Mouse (Mus musculus): Measurements from ENCODE around the gene Evl. TPM values are rescaled to one million over a fixed set of nuclear protein-coding genes. Genes with fewer than 3 reads are reported as not detected.
"Not testable (repeated sequence)": the region's sequence is repeated elsewhere in the genome, so short reads cannot be mapped to it uniquely, and the experiment has no call there.

Evl gene
- total and polyA plus RNA-seq, 3 experiments: 3.2 to 29.3 (median 11.3) TPM

DNA sequence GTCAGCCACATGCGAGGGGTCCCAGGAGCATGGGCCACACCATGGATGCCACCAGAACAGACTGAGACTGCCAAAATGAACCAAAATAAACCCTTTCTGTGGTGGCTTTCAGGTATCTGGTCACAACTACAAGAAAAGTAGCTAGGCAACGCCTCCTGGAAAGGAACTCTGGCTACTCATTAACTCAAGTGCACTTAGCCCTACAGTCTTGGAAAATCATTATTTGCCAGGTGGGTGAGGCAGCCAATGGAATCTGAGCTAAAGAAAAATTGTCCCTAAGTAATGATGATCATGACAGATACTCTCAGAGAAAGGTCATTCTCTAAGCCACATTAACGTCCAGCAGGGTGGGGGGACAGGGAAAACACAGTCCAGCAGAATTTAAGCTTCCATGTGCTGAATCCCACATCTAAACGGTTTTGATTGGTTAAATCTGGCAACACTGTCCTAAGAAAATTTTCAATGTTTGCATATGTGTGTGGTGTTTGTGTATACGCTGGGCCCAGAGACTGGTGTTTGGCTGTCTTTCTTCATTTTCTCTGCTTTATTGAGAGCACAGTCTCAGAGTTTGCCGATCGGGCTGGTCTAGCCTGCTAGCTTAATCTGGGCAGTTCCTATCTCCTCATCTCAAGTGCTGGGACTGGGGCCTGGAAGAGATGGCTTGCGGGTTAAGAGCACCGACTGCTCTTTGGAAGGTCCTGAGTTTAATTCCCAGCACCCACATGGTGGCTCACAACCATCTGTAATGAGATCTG is 156.5 kb downstream of the Evl start:
- H3K4me1 ChIP-seq (ENCODE audit: control insufficient read depth in 1 of 2, insufficient read depth in 2 of 2): no peaks in the 10 kb centered on the region
- no peak overlapping the region for H3K27ac ChIP-seq (ENCODE audit: insufficient read depth, low read depth)
- peaks cover 44% of the 10 kb centered on the region for H3K27me3 ChIP-seq (replicated peaks)
- H3K36me3 ChIP-seq (replicated peaks in 1 of 2; ENCODE audit: control insufficient read depth in 1 of 2, insufficient read depth in 1 of 2, low read length in 1 of 2): no peaks in the 10 kb centered on the region
- H3K9ac ChIP-seq (ENCODE audit: insufficient read depth, low read depth): no peak overlapping the region
- dilution Hi-C loops (cut with MboI; ENCODE audit: extremely low pct_ligation_motif_present, extremely low pct_unique_long_range_greater_than_20kb, low sequenced_read_pairs): no loop called here
- in situ Hi-C loops (cut with MboI; ENCODE audit: low pct_ligation_motif_present, low pct_unique_long_range_greater_than_20kb, low sequenced_read_pairs): no loop called here
- DNase-seq (ENCODE audit: extremely low read depth): no peak
- no peaks in the 10 kb centered on the region for H3K79me2 ChIP-seq (replicated peaks; ENCODE audit: control insufficient read depth, extremely low read depth, insufficient read depth, poor library complexity, severe bottlenecking)
- no peaks in the 10 kb centered on the region for H3K9me3 ChIP-seq (replicated peaks; ENCODE audit: low read length)
- H3K4me3 ChIP-seq (replicated peaks in 1 of 3; ENCODE audit: low read depth in 2 of 3, low read length in 2 of 3, poor library complexity in 1 of 3): no peak overlapping the region
- TF ChIP-seq EP300 (IDR thresholded peaks at IDR 0.05; ENCODE audit: low read length) (no peak), POLR2A (IDR thresholded peaks at IDR 0.05; ENCODE audit: low read depth, low read length) (no peak), ZMIZ1 (IDR thresholded peaks at IDR 0.05; ENCODE audit: low read depth, low read length) (no peak), CHD2 (IDR thresholded peaks at IDR 0.05; ENCODE audit: low read length) (no peak), MAFK (IDR thresholded peaks at IDR 0.05; ENCODE audit: insufficient replicate concordance, low read length) (no peak), BHLHE40 (IDR thresholded peaks at IDR 0.05; ENCODE audit: low read depth, low read length) (no peak), ELF1 (IDR thresholded peaks at IDR 0.05; ENCODE audit: low read depth, low read length) (no peak), USF2 (conservative IDR thresholded peaks at IDR 0.05; ENCODE audit: low read depth, low read length) (no peak)
- H3K4me2 ChIP-seq (ENCODE audit: insufficient read depth, low read depth, poor library complexity, severe bottlenecking): no peak overlapping the region

DNA sequence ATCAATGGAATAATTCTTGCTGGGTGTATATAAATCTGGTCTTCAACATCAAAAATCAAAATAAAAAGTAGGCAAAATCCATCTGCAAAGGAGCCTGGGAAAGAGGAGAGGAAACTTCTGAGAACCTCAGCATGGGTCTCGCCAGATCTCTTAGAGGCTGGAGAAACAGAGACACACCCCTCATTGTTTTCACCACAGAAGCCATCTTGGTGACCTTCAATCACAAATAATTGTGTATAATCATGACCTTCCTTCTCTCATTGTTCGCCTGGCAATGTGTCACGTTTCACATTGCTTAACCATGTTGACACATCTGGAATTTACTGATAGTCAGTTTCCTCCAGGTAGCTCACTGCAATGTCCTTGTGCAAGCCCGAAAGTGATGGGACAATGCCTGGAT is 158.0 kb downstream of the Evl start:
- dilution Hi-C loops (cut with MboI; ENCODE audit: extremely low pct_ligation_motif_present, extremely low pct_unique_long_range_greater_than_20kb, low sequenced_read_pairs) (no loop called here), in situ Hi-C loops (cut with MboI; ENCODE audit: low pct_ligation_motif_present, low pct_unique_long_range_greater_than_20kb, low sequenced_read_pairs) (no loop called here)
- DNase-seq (ENCODE audit: extremely low read depth): no peak
- Histone ChIP-seq H3K9me3 (replicated peaks; ENCODE audit: low read length) (no peaks in the 10 kb centered on the region), H3K27me3 (replicated peaks) (peaks cover 50% of the 10 kb centered on the region), H3K9ac (ENCODE audit: insufficient read depth, low read depth) (no peak overlapping the region), H3K36me3 (replicated peaks in 1 of 2; ENCODE audit: control insufficient read depth in 1 of 2, insufficient read depth in 1 of 2, low read length in 1 of 2) (no peaks in the 10 kb centered on the region), H3K27ac (ENCODE audit: insufficient read depth, low read depth) (no peak overlapping the region), H3K4me3 (replicated peaks in 1 of 3; ENCODE audit: low read depth in 2 of 3, low read length in 2 of 3, poor library complexity in 1 of 3) (no peak overlapping the region), H3K4me1 (ENCODE audit: control insufficient read depth in 1 of 2, insufficient read depth in 2 of 2) (no peaks in the 10 kb centered on the region), H3K4me2 (ENCODE audit: insufficient read depth, low read depth, poor library complexity, severe bottlenecking) (no peak overlapping the region), H3K79me2 (replicated peaks; ENCODE audit: control insufficient read depth, extremely low read depth, insufficient read depth, poor library complexity, severe bottlenecking) (no peaks in the 10 kb centered on the region)
- TF ChIP-seq POLR2AphosphoS2 (IDR thresholded peaks at IDR 0.05; ENCODE audit: low read depth, low read length): no peak

DNA sequence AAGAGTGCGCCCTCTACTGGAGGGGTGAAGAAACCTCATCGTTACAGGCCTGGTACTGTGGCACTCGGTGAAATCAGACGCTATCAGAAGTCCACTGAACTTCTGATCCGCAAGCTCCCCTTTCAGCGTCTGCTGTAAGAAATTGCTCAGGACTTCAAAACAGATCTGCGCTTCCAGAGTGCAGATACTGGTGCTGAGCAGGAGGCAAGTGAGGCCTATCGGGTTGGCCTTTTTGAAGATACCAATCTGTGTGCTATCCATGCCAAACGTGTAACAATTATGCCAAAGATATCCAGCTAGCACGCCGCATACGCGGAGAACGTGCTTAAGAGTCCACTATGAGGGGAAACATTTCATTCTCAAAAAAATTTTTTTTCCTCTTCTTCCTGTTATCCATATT is 159.5 kb downstream of the Evl start:
- dilution Hi-C loops (cut with MboI; ENCODE audit: extremely low pct_ligation_motif_present, extremely low pct_unique_long_range_greater_than_20kb, low sequenced_read_pairs); in situ Hi-C loops (cut with MboI; ENCODE audit: low pct_ligation_motif_present, low pct_unique_long_range_greater_than_20kb, low sequenced_read_pairs): not testable (repeated sequence)

More for the DNA sequence above, 159.5 kb downstream of the Evl start:
- H3K4me1 ChIP-seq (ENCODE audit: control insufficient read depth in 1 of 2, insufficient read depth in 2 of 2); H3K79me2 ChIP-seq (replicated peaks; ENCODE audit: control insufficient read depth, extremely low read depth, insufficient read depth, poor library complexity, severe bottlenecking); H3K27ac ChIP-seq (ENCODE audit: insufficient read depth, low read depth); DNase-seq (ENCODE audit: extremely low read depth); H3K9ac ChIP-seq (ENCODE audit: insufficient read depth, low read depth); H3K9me3 ChIP-seq (replicated peaks; ENCODE audit: low read length); H3K4me3 ChIP-seq (replicated peaks in 1 of 3; ENCODE audit: low read depth in 2 of 3, low read length in 2 of 3, poor library complexity in 1 of 3); H3K36me3 ChIP-seq (replicated peaks in 1 of 2; ENCODE audit: control insufficient read depth in 1 of 2, insufficient read depth in 1 of 2, low read length in 1 of 2); H3K4me2 ChIP-seq (ENCODE audit: insufficient read depth, low read depth, poor library complexity, severe bottlenecking): not testable (repeated sequence)
- H3K27me3 ChIP-seq (replicated peaks): peaks cover 52% of the 10 kb centered on the region
